Mouse (Mus musculus) ES-E14 (cell line): Measurements from ENCODE around the gene Crcp. TPM values are rescaled to one million over a fixed set of nuclear protein-coding genes. Genes with fewer than 3 reads are reported as not detected.

Source experiments
- DNase-seq: peaks from one replicate; pipeline ENCODE4 v3.0.0-alpha.2; 2013; ENCODE audit warnings: low read depth, low spot score
- H3K27ac ChIP-seq: 2 replicates; pipeline ENCODE4 v1.5.1; 2012; ENCODE audit warnings: low read depth, mild to moderate bottlenecking, low read length, moderate library complexity, mixed read lengths; ENCODE audit not compliant: poor library complexity, insufficient read depth, severe bottlenecking
- H3K36me3 ChIP-seq: 2 replicates; pipeline ENCODE4 v1.6.1; 2012; ENCODE audit warnings: mild to moderate bottlenecking, low read length, moderate library complexity, mixed read lengths; ENCODE audit not compliant: control insufficient read depth, poor library complexity, insufficient read depth, severe bottlenecking
- H3K4me1 ChIP-seq, 2 experiments: fragments of 150-350 bp in 1 of 2; sonication (generic) in 1 of 2; 2 replicates each; pipeline ENCODE4 v1.6.1; 2012; ENCODE audit warnings: low read length in 2 of 2, mild to moderate bottlenecking in 1 of 2, mixed read lengths in 1 of 2; ENCODE audit not compliant: control insufficient read depth in 2 of 2, insufficient read depth in 2 of 2, poor library complexity in 1 of 2
- H3K4me3 ChIP-seq, 2 experiments: fragments of 150-350 bp in 1 of 2; sonication (generic) in 1 of 2; 2 replicates each; pipeline ENCODE4 v1.5.1; 2012; ENCODE audit warnings: low read length in 2 of 2, low read depth in 1 of 2, mild to moderate bottlenecking in 1 of 2, mixed read lengths in 1 of 2; ENCODE audit not compliant: insufficient read depth in 1 of 2, poor library complexity in 1 of 2, severe bottlenecking in 1 of 2
- H3K9ac ChIP-seq: 2 replicates; pipeline ENCODE4 v1.6.1; 2012; ENCODE audit warnings: low read depth, mild to moderate bottlenecking, low read length, mixed read lengths; ENCODE audit not compliant: poor library complexity, insufficient read depth, severe bottlenecking
- H3K9me3 ChIP-seq: fragments of 150-350 bp; sonication (generic); 2 replicates; pipeline ENCODE4 v1.6.1; 2012; ENCODE audit warnings: low read depth, mild to moderate bottlenecking, low read length; ENCODE audit not compliant: control insufficient read depth, insufficient read depth
- CHD2 ChIP-seq: IDR thresholded peaks from 2 replicates; pipeline ENCODE4 v1.6.1; 2014; ENCODE audit warnings: mild to moderate bottlenecking, low read depth, low read length, inconsistent platforms
- HCFC1 ChIP-seq: IDR thresholded peaks from 2 replicates; pipeline ENCODE4 v1.6.1; 2012; ENCODE audit warnings: low read length, inconsistent platforms, borderline replicate concordance; ENCODE audit not compliant: insufficient read depth
- MAFK ChIP-seq: IDR thresholded peaks from 2 replicates; pipeline ENCODE4 v1.6.1; 2014; ENCODE audit warnings: mild to moderate bottlenecking, low read depth, low read length, inconsistent platforms; ENCODE audit not compliant: insufficient read depth
- ZC3H11A ChIP-seq: IDR thresholded peaks from 2 replicates; pipeline ENCODE4 v1.6.1; 2012; ENCODE audit warnings: low read depth, mild to moderate bottlenecking, inconsistent platforms, low read length, borderline replicate concordance
- ZNF384 ChIP-seq: IDR thresholded peaks from 2 replicates; pipeline ENCODE4 v1.6.1; 2012; ENCODE audit warnings: low read depth, low read length, inconsistent platforms
- in situ Hi-C, 2 experiments: fragments of 600-800 bp; cut with MboI; formaldehyde crosslinking; loops; one replicate each; pipeline ENCODE4 v1.15.1; 2025; ENCODE audit warnings: low sequenced_read_pairs in 2 of 2, inconsistent platforms in 1 of 2; ENCODE audit not compliant: unreplicated experiment in 2 of 2
- total RNA-seq: library from RNA; depleted of rRNA; stranded (reverse); fragments of 300-350 nt; gene quantifications from 2 replicates; pipeline ENCODE4 v1.2.3, GENCODE M21; 2012

Gene Crcp
- total RNA-seq, 1 experiment = 30.8 TPM

GRCm38 (mm10) chr5:130001356-130001987 lies 27.6 kb upstream of the Crcp start:
- no peak overlapping the region for H3K9ac ChIP-seq
- no peaks in the 10 kb centered on the region; the same call in 1 of the 2 replicates for H3K36me3 ChIP-seq
- H3K4me1 ChIP-seq = peaks cover 3 to 19% of the 10 kb centered on the region in 2 experiments; a peak in 3 of 4 replicates
- H3K27ac ChIP-seq = no peak overlapping the region
- in situ Hi-C loops = no loop called here
- no peak for DNase-seq
- no peaks in the 10 kb centered on the region for H3K9me3 ChIP-seq
- peak overlapping the region in 1 of 2 experiments; percentile 83; a peak in 3 of 4 replicates for H3K4me3 ChIP-seq
- TF ChIP-seq ZC3H11A = no peak
- TF ChIP-seq MAFK = no peak
- TF ChIP-seq HCFC1 = no peak
- no peak for TF ChIP-seq ZNF384
- no peak for TF ChIP-seq CHD2

DNA sequence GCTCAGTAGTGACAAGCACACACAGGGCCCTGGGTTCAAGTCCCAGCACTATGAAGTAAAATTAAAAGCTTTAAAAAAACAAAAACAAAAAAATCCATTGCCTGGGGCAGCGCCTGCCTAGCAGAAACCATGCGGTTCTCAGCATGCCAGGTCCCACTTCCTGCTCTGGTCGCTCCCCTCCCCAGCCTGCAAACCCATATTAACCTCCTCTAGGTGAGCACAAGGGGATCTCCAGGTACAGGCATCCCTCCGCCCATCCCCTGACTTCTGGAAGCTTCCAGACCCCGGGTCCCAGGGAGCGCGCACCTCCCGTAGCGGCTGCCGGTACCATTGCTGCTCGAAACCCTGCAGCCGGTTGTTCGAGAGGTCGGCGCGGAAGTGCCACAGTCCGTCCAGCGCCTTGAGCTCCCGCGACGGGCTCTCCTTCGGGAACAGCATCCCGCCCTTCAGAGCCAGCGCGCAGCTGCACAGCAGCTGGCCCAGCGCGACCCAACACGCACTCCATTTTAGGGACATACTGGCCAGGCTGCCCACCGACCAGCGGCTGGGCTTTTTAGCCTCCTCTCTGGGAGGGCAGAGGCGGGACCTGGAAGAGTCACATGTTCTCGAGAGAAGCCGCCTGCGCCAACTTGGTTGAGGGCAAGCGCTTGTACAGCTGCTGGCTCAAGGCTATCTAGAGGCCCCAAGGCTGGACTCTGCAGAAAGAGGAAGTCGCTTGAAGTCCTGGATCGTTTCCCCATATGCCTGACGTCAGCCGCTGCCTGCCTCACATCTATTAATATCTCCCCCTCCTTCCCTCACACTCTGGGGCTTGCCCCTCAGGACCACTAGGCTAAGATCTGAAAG lies 26.6 kb upstream of the Crcp start, which contains the start of gene Gusb:
Gene Gusb, minus strand, starts transcription at position 749 of the 846 bp plus-strand sequence.
- in situ Hi-C loops = no loop called here
- peaks cover 3 to 19% of the 10 kb centered on the region in 2 experiments; a peak in 3 of 4 replicates for H3K4me1 ChIP-seq
- H3K9me3 ChIP-seq = no peaks in the 10 kb centered on the region
- H3K36me3 ChIP-seq = no peaks in the 10 kb centered on the region; the same call in 1 of the 2 replicates
- no peak within 1 kb of the TSS for H3K27ac ChIP-seq
- DNase-seq = no peak
- peak; percentile 60; the same call in 1 of the 2 replicates for TF ChIP-seq HCFC1
- no peak for TF ChIP-seq CHD2
- TF ChIP-seq ZNF384 = no peak
- no peak for TF ChIP-seq MAFK
- peak within 1 kb of the TSS; percentile 67 to 83 for H3K4me3 ChIP-seq
- peak within 1 kb of the TSS; percentile 73 for H3K9ac ChIP-seq

GRCm38 (mm10) chr5:130003229-130003628 lies 25.9 kb upstream of the Crcp start:
- Histone ChIP-seq H3K9ac (no peak overlapping the region), H3K4me3 (peak overlapping the region in 1 of 2 experiments; percentile 67; a peak in 2 of 4 replicates), H3K36me3 (no peaks in the 10 kb centered on the region; the same call in 1 of the 2 replicates), H3K27ac (no peak overlapping the region), H3K4me1 (peaks cover 3 to 14% of the 10 kb centered on the region in 2 experiments; a peak in 3 of 4 replicates), H3K9me3 (no peaks in the 10 kb centered on the region)
- DNase-seq = no peak
- TF ChIP-seq ZC3H11A (no peak), CHD2 (no peak), HCFC1 (no peak), ZNF384 (no peak), MAFK (no peak)
- in situ Hi-C loops = no loop called here

DNA sequence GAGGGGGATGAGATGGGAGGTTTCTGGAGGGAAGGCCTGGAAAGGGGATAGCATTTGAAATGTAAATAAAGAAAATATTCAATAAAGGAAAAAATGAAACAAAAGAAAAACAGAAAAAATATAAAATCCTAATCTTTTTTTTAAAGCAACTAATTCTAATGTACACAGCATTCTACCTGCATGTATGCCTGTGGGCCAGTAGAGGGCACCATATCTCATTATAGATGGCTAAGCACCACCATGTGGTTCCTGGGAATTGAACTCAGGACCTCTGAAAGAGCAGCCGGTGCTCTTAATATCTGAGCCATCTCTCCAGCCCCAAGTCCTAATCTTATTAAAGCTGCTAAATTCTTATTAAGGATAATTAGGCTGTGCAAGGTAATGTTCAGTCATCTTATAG lies 21.7 kb upstream of the Crcp start:
- no peak for TF ChIP-seq ZNF384
- TF ChIP-seq MAFK = no peak
- TF ChIP-seq ZC3H11A = no peak
- TF ChIP-seq HCFC1 = no peak
- TF ChIP-seq CHD2 = 0 out of 2 replicates have a peak, but pooled peaks have one; percentile 9
- Histone ChIP-seq H3K27ac (no peak overlapping the region), H3K9me3 (no peaks in the 10 kb centered on the region), H3K4me3 (no peak overlapping the region), H3K36me3 (peaks cover 7% of the 10 kb centered on the region; the same call in 1 of the 2 replicates), H3K9ac (no peak overlapping the region), H3K4me1 (peaks cover 3 to 7% of the 10 kb centered on the region in 2 experiments; a peak in 3 of 4 replicates)
- DNase-seq = no peak
- in situ Hi-C loops = no loop called here
